Mouse (Mus musculus) liver, embryonic 14.5 days (tissue): ENCODE measurements around the gene Hadh.

Experiments
- CTCF ChIP-seq: IDR thresholded peaks from 2 replicates; pipeline ENCODE4 v1.5.1; 2016; ENCODE audit warnings: antibody characterized with exemption, low read depth, control low read depth
- EP300 ChIP-seq: IDR thresholded peaks from 2 replicates; pipeline ENCODE4 v1.6.1; 2016; ENCODE audit warnings: antibody characterized with exemption, low read depth

- TF ChIP-seq EP300: no peak
- TF ChIP-seq CTCF: no peak
Measured at GRCm38 (mm10) chr3:131294503-131294902, 22.6 kb upstream of the Hadh start.
